Mouse (Mus musculus): ENCODE results near the gene Zdhhc19.

Gene Zdhhc19

GRCm38 (mm10) chr16:32516006-32516962, 20.2 kb downstream of the Zdhhc19 start:
- no peak for DNase-seq

- no peak for DNase-seq
Measured at GRCm38 (mm10) chr16:32517785-32518481, 21.9 kb downstream of the Zdhhc19 start.

DNA sequence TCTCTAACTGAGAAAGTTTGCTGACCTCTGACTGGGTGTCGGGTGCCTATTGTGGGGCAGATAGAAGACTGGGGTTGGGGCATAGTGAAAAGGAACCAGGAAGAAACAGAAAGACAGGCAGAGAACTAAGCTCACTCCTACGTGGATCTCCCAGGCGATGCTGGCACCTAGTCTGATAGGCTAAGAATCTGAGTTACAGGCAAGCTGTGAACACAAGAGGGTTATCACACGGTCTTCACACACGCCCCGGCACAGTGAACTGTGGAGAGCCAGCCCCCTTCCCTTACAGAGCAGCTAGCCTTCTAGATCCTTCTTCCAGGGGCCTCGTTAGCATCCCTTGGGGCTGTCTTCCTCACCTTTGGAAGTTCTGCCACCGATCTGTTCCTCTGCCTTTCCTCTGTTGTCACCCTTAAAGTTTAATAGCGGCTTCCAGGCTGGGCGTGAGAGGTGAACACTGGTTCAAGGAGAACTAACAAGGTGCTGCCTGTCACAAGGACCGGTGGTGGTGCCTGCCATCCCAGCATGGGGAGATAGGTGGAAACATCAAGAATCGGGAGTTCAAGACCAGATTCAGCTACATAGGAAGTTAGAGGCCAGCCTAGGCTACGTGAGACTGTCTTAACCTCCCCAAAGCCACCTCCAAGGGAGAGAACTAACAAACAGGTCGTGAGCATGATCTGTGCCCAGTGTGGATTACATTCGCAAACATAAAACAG, 23.7 kb downstream of the Zdhhc19 start:
- DNase-seq: no peak

DNA sequence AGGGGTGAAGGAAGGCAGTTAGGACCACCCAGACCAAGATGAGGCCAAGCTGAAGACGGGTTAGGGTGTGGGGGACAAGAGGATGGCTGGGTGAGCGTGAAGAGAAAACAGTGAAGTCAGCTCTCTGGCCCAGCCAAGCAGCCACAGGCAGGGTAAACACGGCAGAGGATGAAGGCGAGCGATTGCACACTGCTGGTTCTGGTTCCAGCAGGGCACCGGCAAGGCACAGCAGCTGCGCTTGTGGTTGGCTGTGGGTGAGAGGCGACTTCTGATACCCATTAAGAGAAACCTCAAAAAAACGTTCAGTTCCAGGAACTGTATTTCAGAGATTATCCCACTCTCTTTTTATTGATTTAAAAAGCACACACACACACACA, 24.3 kb downstream of the Zdhhc19 start:
- DNase-seq: no peak

- no peak for DNase-seq
Measured at GRCm38 (mm10) chr16:32522578-32523194, 26.6 kb downstream of the Zdhhc19 start.

DNA sequence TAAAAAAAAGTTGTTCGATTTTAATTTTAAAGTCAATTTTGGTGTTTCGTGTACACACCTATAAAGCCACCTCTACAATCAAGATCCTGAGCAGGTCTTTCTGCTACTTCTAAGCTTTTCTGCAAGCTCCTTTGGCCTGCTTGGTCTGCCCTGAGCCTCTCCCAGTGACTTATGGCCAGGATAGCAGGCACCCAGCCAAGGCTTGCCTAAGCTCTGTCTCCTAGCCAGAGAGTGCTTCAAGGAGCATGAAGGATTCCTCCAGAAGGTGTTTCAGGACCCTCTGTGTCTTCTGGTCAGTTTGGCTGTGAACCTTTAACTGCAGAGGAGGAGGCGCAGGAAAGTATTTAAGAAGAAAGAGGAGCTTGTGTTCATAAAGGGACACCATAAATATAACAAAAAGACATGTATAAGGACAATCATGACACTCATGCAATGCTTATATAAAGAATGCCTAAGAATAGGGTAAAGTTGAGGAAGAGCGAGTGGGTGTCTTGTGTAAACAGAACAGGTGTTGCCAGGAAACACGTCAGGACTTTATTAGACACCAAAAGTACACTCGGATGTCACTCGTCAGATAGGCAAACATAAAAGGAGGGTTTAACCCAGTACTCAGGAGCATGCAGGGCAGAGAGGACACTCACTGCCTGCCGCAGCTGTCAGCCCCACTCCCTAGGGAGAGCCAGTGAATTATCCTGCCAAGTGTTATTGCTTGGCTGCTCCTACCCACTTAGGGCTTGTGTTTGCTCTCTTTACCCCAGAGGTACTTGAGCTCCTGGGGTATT, 27.6 kb downstream of the Zdhhc19 start:
- DNase-seq: peak; percentile 68

- DNase-seq: no peak
Measured at GRCm38 (mm10) chr16:32524244-32524615, 28.2 kb downstream of the Zdhhc19 start.

GRCm38 (mm10) chr16:32526906-32527305, 30.8 kb downstream of the Zdhhc19 start:
- no peak for DNase-seq

GRCm38 (mm10) chr16:32532878-32533826, 37.1 kb downstream of the Zdhhc19 start:
- no peak for DNase-seq

DNA sequence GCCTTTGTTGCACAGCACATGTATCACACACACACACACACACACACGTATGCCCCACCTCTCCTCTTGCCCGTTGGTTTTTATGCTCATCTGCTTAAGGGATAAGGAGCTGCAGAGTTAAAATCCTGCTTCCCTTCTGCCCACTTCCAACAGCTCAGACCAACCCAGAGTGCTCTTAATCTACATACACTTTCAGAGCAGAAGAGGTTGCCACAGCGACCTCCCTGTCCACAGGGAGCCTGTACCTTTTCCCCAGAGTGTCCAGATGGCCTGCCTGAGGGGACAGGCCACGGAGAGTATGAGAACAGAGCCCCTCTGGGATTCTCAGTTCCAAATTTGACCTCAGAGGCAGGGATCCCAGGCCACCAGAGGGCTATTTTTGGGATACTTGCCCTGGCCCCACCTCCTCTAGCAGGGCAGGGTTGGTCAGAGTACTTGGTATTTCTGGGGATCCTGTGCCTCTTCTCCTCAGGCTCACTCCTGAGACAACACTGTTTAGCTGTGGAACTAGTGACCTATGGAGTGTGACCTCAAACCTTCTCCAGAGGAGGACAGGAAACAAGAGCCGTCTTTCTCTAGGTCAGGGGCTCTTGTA, 39.2 kb downstream of the Zdhhc19 start:
- no peak for DNase-seq

- DNase-seq: no peak
Measured at GRCm38 (mm10) chr16:32537867-32538660, 42.0 kb downstream of the Zdhhc19 start.

DNA sequence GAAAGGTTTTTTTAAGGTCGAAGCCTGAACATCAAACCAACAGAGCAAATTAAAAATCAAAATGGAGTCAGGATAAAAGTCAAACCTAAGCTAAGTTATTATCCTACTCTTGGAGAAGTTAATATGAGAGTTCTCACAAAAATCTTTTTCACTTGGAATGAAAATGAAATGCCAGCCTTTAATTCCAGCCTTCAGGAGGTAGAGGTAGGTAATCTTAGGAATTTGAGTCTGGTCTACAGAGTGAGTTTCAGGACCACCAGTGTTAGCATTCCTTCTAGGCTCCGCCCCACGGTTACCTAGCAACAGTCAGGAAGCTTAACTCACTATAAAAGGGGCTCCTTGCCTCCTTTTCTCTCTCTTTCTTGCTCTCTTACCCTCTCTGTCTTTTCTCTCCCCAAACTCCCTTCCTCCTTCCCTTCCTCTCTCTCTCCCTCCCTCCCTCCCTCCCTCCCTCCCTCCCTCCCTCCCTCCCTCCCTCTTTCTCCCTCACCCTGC, 42.7 kb downstream of the Zdhhc19 start:
- no peak for DNase-seq

- no peak for DNase-seq
Measured at GRCm38 (mm10) chr16:32541338-32542179, 45.5 kb downstream of the Zdhhc19 start.

DNA sequence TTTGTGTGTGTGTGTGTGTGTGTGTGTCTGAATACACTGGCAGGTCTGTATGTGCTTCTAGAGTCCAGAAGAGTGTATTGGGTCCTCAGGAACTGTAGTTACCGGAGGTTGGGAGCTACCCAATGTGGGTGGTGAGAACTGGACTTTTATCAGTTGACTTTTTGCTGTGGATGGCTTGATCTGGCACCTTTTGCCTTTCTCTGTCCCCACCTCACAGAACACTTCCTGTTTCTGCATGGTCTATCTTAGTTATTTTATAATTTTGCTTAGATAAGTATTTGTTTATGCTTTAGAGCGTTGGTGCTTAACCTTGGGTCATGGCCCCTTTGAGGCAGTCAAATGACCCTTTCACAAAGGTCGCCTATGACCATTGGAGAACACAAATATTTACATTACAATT, 47.4 kb downstream of the Zdhhc19 start:
- no peak for DNase-seq

GRCm38 (mm10) chr16:32547156-32548068, 51.3 kb downstream of the Zdhhc19 start:
- DNase-seq: no peak

DNA sequence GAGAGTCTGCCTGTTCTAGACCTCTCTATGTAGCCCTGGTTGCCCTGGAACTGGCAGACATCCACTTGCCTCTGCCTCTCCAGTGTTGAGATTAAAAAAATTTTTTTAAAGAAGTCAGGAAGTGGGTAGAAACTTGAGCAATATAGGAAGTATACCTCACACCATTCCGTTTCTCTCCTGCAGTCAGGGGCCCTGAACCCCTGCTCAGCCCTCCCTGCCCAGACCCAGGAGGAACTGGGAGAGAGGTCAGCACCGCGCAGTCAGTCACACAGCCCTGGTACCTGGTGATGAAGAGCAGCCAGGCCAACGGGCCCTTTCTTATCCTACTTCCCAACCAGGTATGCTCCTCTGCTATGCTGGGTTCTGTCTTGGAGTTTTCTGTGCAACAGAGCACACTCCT, 54.0 kb downstream of the Zdhhc19 start:
- no peak for DNase-seq

GRCm38 (mm10) chr16:32550487-32550886, 54.4 kb downstream of the Zdhhc19 start:
- DNase-seq: no peak
